Mouse (Mus musculus): Measurements from ENCODE around the gene Cldn16. TPM values are rescaled to one million over a fixed set of nuclear protein-coding genes. Genes with fewer than 3 reads are reported as not detected.

Gene Cldn16
- polyA plus RNA-seq, 1 experiment from 2014 or later, result not detected

GRCm38 (mm10) chr16:26525832-26526231, 62.9 kb downstream of the Cldn16 start:
- Histone ChIP-seq H3K27ac (ENCODE audit: low read depth, low read length) (no peak overlapping the region), H3K4me2 (ENCODE audit: low read depth, low read length, severe bottlenecking) (no peak overlapping the region), H3K36me3 (ENCODE audit: control insufficient read depth, insufficient read depth, low read length) (no peaks in the 10 kb centered on the region), H3K27me3 (ENCODE audit: control insufficient read depth, insufficient read depth, low read length) (no peaks in the 10 kb centered on the region), H3K4me1 (replicated peaks; ENCODE audit: control insufficient read depth, insufficient read depth, low read length) (no peaks in the 10 kb centered on the region), H3K9me3 (ENCODE audit: control insufficient read depth, low read length) (no peaks in the 10 kb centered on the region), H3K4me3 (ENCODE audit: low read depth, low read length) (no peak overlapping the region), H3K9ac (ENCODE audit: low read length) (no peak overlapping the region)
- DNase-seq (ENCODE audit: low spot score) (no peak), ATAC-seq (replicated peaks; ENCODE audit: low FRiP score) (no peak)
- WGBS, result 77% methylated on average over 5 of the region's 5 CpGs

- no peak within 1 kb of the TSS for H3K27ac ChIP-seq (ENCODE audit: low read depth, low read length)
- no peak within 1 kb of the TSS for H3K4me2 ChIP-seq (ENCODE audit: low read depth, low read length, severe bottlenecking)
- no peaks in the 10 kb centered on the region for H3K27me3 ChIP-seq (ENCODE audit: control insufficient read depth, insufficient read depth, low read length)
- 92% methylated on average over 4 of the region's 4 CpGs for WGBS
- DNase-seq (ENCODE audit: low spot score), result no peak
- no peak for ATAC-seq (replicated peaks; ENCODE audit: low FRiP score)
- H3K4me3 ChIP-seq (ENCODE audit: low read depth, low read length), result no peak within 1 kb of the TSS
- no peaks in the 10 kb centered on the region for H3K4me1 ChIP-seq (replicated peaks; ENCODE audit: control insufficient read depth, insufficient read depth, low read length)
- H3K9me3 ChIP-seq (ENCODE audit: control insufficient read depth, low read length), result no peaks in the 10 kb centered on the region
- no peak within 1 kb of the TSS for H3K9ac ChIP-seq (ENCODE audit: low read length)
- no peaks in the 10 kb centered on the region for H3K36me3 ChIP-seq (ENCODE audit: control insufficient read depth, insufficient read depth, low read length)
These were observed 63.7 kb downstream of the Cldn16 start, which contains the start of gene Tmem207 for GRCm38 (mm10) chr16:26526669-26527068. TSS of gene Tmem207 (minus strand) at chr16:26526769.

GRCm38 (mm10) chr16:26527931-26528666, 65.2 kb downstream of the Cldn16 start:
- peak; percentile 39; the same call in 1 of the 2 replicates for ATAC-seq (replicated peaks; ENCODE audit: low FRiP score)
- no peak overlapping the region for H3K4me2 ChIP-seq (ENCODE audit: low read depth, low read length, severe bottlenecking)

GRCm38 (mm10) chr16:26530451-26530850, 67.5 kb downstream of the Cldn16 start:
- no peak overlapping the region for H3K4me2 ChIP-seq (ENCODE audit: low read depth, low read length, severe bottlenecking)
- WGBS, result 100% methylated on average over 1 of the region's 1 CpGs
- H3K9me3 ChIP-seq (ENCODE audit: control insufficient read depth, low read length), result no peaks in the 10 kb centered on the region
- H3K4me1 ChIP-seq (replicated peaks; ENCODE audit: control insufficient read depth, insufficient read depth, low read length), result no peaks in the 10 kb centered on the region
- no peak overlapping the region for H3K9ac ChIP-seq (ENCODE audit: low read length)
- H3K27me3 ChIP-seq (ENCODE audit: control insufficient read depth, insufficient read depth, low read length), result no peaks in the 10 kb centered on the region
- H3K36me3 ChIP-seq (ENCODE audit: control insufficient read depth, insufficient read depth, low read length), result no peaks in the 10 kb centered on the region
- no peak for DNase-seq (ENCODE audit: low spot score)
- no peak overlapping the region for H3K4me3 ChIP-seq (ENCODE audit: low read depth, low read length)
- no peak for ATAC-seq (replicated peaks; ENCODE audit: low FRiP score)
- no peak overlapping the region for H3K27ac ChIP-seq (ENCODE audit: low read depth, low read length)

More at GRCm38 (mm10) chr16:26527931-26528666, 65.2 kb downstream of the Cldn16 start:
- H3K4me3 ChIP-seq (ENCODE audit: low read depth, low read length), result no peak overlapping the region
- H3K27ac ChIP-seq (ENCODE audit: low read depth, low read length), result no peak overlapping the region
- no peak overlapping the region for H3K9ac ChIP-seq (ENCODE audit: low read length)
- H3K4me1 ChIP-seq (replicated peaks; ENCODE audit: control insufficient read depth, insufficient read depth, low read length), result no peaks in the 10 kb centered on the region
- H3K36me3 ChIP-seq (ENCODE audit: control insufficient read depth, insufficient read depth, low read length), result no peaks in the 10 kb centered on the region
- no peaks in the 10 kb centered on the region for H3K27me3 ChIP-seq (ENCODE audit: control insufficient read depth, insufficient read depth, low read length)
- H3K9me3 ChIP-seq (ENCODE audit: control insufficient read depth, low read length), result no peaks in the 10 kb centered on the region
- no peak for DNase-seq (ENCODE audit: low spot score)
- 78% methylated on average over 10 of the region's 10 CpGs for WGBS

- Histone ChIP-seq H3K27ac (ENCODE audit: low read depth, low read length) (no peak overlapping the region), H3K9me3 (ENCODE audit: control insufficient read depth, low read length) (no peaks in the 10 kb centered on the region), H3K4me2 (ENCODE audit: low read depth, low read length, severe bottlenecking) (no peak overlapping the region), H3K4me1 (replicated peaks; ENCODE audit: control insufficient read depth, insufficient read depth, low read length) (no peaks in the 10 kb centered on the region), H3K36me3 (ENCODE audit: control insufficient read depth, insufficient read depth, low read length) (no peaks in the 10 kb centered on the region), H3K4me3 (ENCODE audit: low read depth, low read length) (no peak overlapping the region), H3K9ac (ENCODE audit: low read length) (no peak overlapping the region), H3K27me3 (ENCODE audit: control insufficient read depth, insufficient read depth, low read length) (no peaks in the 10 kb centered on the region)
- DNase-seq (ENCODE audit: low spot score), result no peak
- 90% methylated on average over 1 of the region's 1 CpGs for WGBS
- no peak for ATAC-seq (replicated peaks; ENCODE audit: low FRiP score)
These were observed 69.4 kb downstream of the Cldn16 start for GRCm38 (mm10) chr16:26532287-26532686.

Other genes starting within 250 kb of the Cldn16 start
- gene Cldn1, start 91.3 kb upstream of the Cldn16 start, polyA plus RNA-seq (2014; fragmentation: Nextera tagmentation; extraction: Ambion mirVana), result 2.9 and 3.9 TPM in 2 replicates
- gene Tmem207, start 63.6 kb downstream of the Cldn16 start, polyA plus RNA-seq (2014; fragmentation: Nextera tagmentation; extraction: Ambion mirVana), result not detected in 2 replicates
- 3.5 and 4.2 TPM in 2 replicates for gene Il1rap, start 118.6 kb downstream of the Cldn16 start, polyA plus RNA-seq (2014; fragmentation: Nextera tagmentation; extraction: Ambion mirVana)

Measured in forebrain, embryonic 11.5 days (tissue).